Mouse (Mus musculus) NIH3T3 (cell line): ENCODE measurements at regions not wholly inside any gene's neighbourhood (a gene's known extent, or its start where the extent isn't known, plus 50 kb on each side); places are given as distances from the start of the nearest gene placed in this dataset.
A peak's percentile ranks its signal among the peaks of the same experiment; 100 is the strongest.
"Not testable (repeated sequence)": the region's sequence is repeated elsewhere in the genome, so short reads cannot be mapped to it uniquely, and the experiment has no call there.

ENCODE experiments used
- DNase-seq: peaks from one replicate; pipeline ENCODE4 v3.0.0-alpha.2; 2012; ENCODE audit warnings: low read depth

GRCm38 (mm10) chr13:75295818-75296217 is 206.2 kb downstream of the Pcsk1 start:
- DNase-seq, result no peak

- no peak for DNase-seq
These were observed 230.2 kb downstream of the Pcsk1 start for GRCm38 (mm10) chr13:75319780-75320179.

GRCm38 (mm10) chr13:75320239-75320638 is 230.6 kb downstream of the Pcsk1 start:
- no peak for DNase-seq

GRCm38 (mm10) chr13:75337054-75337453 is 247.4 kb downstream of the Pcsk1 start:
- DNase-seq, result no peak

- DNase-seq, result no peak
These were observed 253.8 kb downstream of the Pcsk1 start for GRCm38 (mm10) chr13:75343422-75343821.

GRCm38 (mm10) chr13:75366723-75367426 is 277.2 kb downstream of the Pcsk1 start:
- no peak for DNase-seq

- DNase-seq, result no peak
These were observed 278.7 kb downstream of the Pcsk1 start for GRCm38 (mm10) chr13:75368249-75368800.

GRCm38 (mm10) chr13:75377100-75377499 is 287.5 kb downstream of the Pcsk1 start:
- not testable (repeated sequence) for DNase-seq

GRCm38 (mm10) chr13:75377717-75378116 is 288.1 kb downstream of the Pcsk1 start:
- DNase-seq, result no peak

- no peak for DNase-seq
These were observed 295.2 kb downstream of the Pcsk1 start for GRCm38 (mm10) chr13:75384631-75385340.

- no peak for DNase-seq
These were observed 299.6 kb downstream of the Pcsk1 start for GRCm38 (mm10) chr13:75389211-75389610.

- DNase-seq, result no peak
These were observed 300.6 kb downstream of the Pcsk1 start for GRCm38 (mm10) chr13:75390177-75390576.

GRCm38 (mm10) chr13:75399846-75400245 is 306.7 kb upstream of the Ell2 start:
- DNase-seq, result not testable (repeated sequence)

- DNase-seq, result peak; percentile 1
These were observed 285.8 kb upstream of the Ell2 start for GRCm38 (mm10) chr13:75420726-75421125.

GRCm38 (mm10) chr13:75426971-75427370 is 279.6 kb upstream of the Ell2 start:
- no peak for DNase-seq

GRCm38 (mm10) chr13:75439170-75439569 is 267.4 kb upstream of the Ell2 start:
- no peak for DNase-seq

GRCm38 (mm10) chr13:75440051-75440450 is 266.5 kb upstream of the Ell2 start:
- no peak for DNase-seq

GRCm38 (mm10) chr13:75460335-75460878 is 246.2 kb upstream of the Ell2 start:
- DNase-seq, result no peak

- no peak for DNase-seq
These were observed 245.3 kb upstream of the Ell2 start for GRCm38 (mm10) chr13:75461273-75461672.

GRCm38 (mm10) chr13:75467225-75467624 is 239.3 kb upstream of the Ell2 start:
- DNase-seq, result no peak

- no peak for DNase-seq
These were observed 230.5 kb upstream of the Ell2 start for GRCm38 (mm10) chr13:75475828-75476597.
